Mouse (Mus musculus) left cerebral cortex, adult 18-20 months (tissue): ENCODE measurements around the gene Gm11213. TPM values are rescaled to one million over a fixed set of nuclear protein-coding genes. Genes with fewer than 3 reads are reported as not detected.
A peak's percentile ranks its signal among the peaks of the same experiment; 100 is the strongest.

Experiments
- DNase-seq, 2 experiments: peaks; one replicate each; pipeline ENCODE4 v3.0.0; 2021 to 2022; ENCODE audit warnings: low spot score in 2 of 2, mixed read lengths in 1 of 2
- long read RNA-seq, 2 experiments: library from polyadenylated mRNA; stranded (forward); transcript quantifications; one replicate each; pipeline ENCODE4 v2.0.0; 2021
- total RNA-seq, 2 experiments: library from RNA; stranded (reverse); gene quantifications; 2 replicates each; pipeline ENCODE4 v1.2.3; 2021

Gene Gm11213
- total RNA-seq: not detected
- long read RNA-seq, experiment 1: 0 reads
- long read RNA-seq, experiment 2: 0 reads

- no peak for DNase-seq
Observed at GRCm38 (mm10) chr4:63604945-63605344, at the start of gene Gm11213. Gm11213 (minus strand) TSS chr4:63605261.

- DNase-seq: no peak
Observed at GRCm38 (mm10) chr4:63654381-63654780, 49.3 kb upstream of the Gm11213 start.

- no peak for DNase-seq
Observed at GRCm38 (mm10) chr4:63643956-63644726, 39.1 kb upstream of the Gm11213 start.

- DNase-seq: no peak
Observed at GRCm38 (mm10) chr4:63639842-63640241, 34.8 kb upstream of the Gm11213 start.

DNA sequence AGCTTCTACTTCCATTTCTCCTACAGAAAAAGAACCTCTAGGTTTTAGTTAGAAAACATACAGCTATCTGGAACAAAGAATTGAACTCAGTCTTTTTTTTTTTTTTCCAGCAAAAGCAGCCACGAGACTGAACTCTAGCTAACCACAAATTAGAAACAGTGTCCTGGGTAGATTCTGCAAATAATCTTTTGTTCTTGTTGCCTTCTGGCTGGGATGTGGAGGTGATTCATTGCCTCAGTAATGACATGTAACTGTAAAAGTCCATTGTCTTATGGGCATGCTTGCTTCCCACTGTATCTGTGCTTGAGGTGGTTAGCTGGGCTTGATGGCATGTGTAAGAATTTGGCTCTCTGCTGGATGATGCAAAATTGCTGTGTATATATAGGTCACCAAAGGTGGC lies 33.5 kb upstream of the Gm11213 start:
- no peak for DNase-seq

- DNase-seq: no peak
Observed at GRCm38 (mm10) chr4:63633181-63633580, 28.1 kb upstream of the Gm11213 start.

DNA sequence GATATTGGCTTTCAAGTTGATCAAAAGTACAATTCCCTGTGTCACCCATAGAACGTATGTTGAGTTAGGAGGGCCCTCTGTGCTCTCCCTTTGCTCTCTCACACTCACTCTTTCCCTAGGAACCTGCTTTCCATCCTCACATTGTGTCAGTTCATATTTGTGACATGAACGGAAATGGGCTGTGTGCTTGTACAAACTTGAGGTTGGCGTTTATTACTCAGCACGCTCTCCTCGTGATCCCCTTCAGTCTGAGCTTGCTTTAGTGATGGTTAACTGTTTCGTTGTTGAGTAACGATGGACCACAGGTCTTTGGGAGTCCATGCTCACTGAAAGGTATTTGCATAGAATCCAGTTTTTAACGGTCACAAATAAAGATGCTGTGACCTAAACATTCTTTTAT lies 22.1 kb upstream of the Gm11213 start:
- no peak for DNase-seq

DNA sequence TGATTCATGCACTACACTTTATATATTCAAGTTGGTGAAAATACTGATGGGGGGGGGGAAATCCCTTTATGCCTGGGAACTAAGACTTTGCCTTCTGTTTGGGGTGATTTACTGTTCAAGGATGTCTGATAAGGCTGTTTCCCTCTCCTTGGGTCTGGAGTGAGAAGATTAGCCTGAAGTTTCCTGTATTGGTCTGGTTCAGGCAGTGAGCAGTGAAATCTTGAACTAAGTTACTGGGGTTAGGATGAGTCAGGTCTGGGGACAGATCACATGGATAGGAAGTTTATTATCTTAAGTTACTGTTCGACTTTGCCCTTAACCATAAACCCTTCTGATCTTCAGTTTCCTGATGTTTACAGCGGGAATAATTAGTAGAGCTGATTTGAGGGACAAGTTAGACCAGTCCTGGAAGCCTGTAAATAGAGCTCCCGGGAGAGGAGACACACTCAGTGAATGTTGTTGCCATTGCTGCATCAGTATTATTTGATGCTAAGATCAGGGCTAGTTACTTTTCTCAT lies 20.6 kb upstream of the Gm11213 start:
- DNase-seq: no peak

DNA sequence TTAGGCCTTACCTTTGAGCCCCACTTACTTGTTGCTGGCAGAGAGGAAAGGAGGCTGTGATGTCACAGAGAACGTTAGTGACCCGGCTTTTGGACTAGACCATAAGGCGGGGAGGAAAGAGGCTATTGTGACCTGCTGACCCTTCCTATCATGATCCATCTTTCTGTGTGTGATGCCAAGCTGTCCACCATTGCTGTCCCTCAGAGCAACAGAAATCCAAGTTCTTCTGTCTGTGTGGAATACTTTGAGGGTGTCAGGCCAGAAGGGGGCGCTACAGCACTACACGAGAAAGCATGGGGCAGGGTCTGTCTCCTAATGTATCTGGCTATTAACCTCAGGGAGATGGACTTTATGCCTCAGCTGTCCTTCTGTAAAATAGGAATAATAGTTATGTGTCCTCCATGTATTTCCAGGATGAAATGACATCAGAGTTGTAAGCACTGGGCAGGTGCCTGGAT lies 17.3 kb upstream of the Gm11213 start, which contains the start of gene Tex48:
TSS of gene Tex48 (minus strand) at position 51 of the 458 bp plus-strand sequence.
- DNase-seq: peak in 1 of 2 experiments; percentile 7

DNA sequence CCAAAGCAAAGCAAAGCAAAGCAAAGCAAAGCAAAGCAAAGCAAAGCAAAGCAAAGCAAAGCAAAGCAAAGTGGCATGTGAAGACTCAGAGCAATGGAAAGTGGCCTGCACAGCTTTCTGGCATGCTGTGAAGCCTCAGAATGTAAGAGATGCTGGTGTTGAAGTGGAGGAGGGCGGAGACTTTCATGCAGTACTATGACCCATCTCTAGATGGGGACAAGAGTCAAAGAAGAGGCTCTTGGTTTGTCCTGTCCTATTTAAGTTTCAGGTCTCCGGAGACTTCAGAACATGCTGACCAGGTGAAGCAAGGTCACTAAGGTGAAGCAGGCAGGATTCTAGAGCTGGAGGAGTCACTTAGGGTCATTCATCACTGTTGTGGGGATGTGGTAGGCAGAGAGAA lies 16.8 kb upstream of the Gm11213 start:
- no peak for DNase-seq

- DNase-seq: no peak
Observed at GRCm38 (mm10) chr4:63608391-63608790, 3.3 kb upstream of the Gm11213 start.

DNA sequence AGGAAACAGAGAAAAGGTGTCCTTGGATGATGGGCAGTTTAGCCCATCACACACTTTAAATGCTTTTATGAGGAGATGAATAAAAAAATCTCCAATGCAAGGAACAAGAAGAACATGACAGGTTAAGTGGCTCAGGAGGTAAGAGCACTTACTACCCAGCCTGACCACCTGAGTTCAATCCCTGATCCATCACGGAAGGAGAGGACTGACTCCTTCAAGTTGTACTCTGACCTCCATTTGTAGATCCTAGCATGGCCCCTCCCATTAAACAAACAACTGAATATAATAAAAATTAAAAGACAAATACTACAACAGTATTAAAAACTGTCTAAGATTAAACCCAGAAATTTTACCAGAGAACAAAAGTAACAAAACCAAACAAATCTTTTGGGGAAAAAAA lies 907 bp upstream of the Gm11213 start:
- no peak for DNase-seq

GRCm38 (mm10) chr4:63605545-63605944 lies 484 bp upstream of the Gm11213 start:
- no peak for DNase-seq

GRCm38 (mm10) chr4:63601263-63601662 lies 3.8 kb downstream of the Gm11213 start:
- no peak for DNase-seq

- no peak for DNase-seq
Observed at GRCm38 (mm10) chr4:63600786-63601185, 4.3 kb downstream of the Gm11213 start.

GRCm38 (mm10) chr4:63596010-63596409 lies 9.1 kb downstream of the Gm11213 start:
- no peak for DNase-seq

DNA sequence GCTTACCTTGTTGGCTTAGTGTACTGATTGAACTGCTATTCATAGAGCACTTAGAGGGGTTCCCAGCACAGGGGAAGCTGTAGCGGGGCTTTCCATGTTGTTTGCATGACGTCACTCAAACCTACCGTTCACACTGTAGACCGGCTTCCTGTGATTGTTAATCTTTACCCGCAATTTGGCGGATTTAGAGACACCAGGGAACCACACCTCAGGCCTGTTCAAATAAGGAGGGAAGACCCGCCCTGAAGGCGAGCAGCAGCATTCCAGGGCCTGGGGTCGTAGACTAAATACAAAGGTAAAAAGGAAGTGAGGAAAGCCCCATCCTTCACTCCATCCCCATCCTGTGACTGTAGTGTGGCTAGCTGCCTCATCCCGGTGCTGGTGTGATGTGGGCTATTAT lies 9.8 kb downstream of the Gm11213 start:
- no peak for DNase-seq

DNA sequence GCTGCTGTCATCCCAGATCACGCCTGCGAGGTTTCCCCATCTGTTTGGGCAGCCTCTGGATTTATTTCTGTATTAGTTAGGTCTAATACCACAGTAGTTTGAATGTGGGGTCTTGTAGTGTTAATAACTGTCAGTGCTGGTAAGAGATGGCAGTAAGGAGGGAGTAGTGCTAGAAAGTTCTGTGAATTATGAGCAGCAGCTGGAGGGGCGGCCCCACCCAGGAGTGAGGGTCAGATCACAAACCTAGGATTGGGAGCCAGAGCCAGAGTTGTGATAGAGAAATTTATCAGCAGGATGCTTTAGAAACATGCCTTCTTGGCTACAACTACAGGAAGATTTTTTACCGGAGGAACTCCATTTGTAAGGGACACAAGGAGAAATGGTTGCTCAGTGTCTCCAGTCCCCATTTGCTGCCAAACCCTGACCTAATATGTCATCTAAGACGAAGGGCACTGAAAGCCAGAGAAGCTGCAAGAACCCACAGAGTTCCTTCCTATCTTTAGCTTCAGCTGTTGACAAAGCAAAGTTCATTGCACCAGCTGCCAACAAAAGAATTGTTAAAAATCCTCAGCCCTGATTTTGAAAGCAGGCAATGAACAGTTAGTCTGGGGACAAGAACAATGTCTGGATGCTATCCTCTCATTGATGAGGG lies 10.5 kb downstream of the Gm11213 start:
- DNase-seq: no peak

GRCm38 (mm10) chr4:63590538-63590937 lies 14.5 kb downstream of the Gm11213 start:
- DNase-seq: no peak

- DNase-seq: no peak
Observed at GRCm38 (mm10) chr4:63589987-63590386, 15.1 kb downstream of the Gm11213 start.

DNA sequence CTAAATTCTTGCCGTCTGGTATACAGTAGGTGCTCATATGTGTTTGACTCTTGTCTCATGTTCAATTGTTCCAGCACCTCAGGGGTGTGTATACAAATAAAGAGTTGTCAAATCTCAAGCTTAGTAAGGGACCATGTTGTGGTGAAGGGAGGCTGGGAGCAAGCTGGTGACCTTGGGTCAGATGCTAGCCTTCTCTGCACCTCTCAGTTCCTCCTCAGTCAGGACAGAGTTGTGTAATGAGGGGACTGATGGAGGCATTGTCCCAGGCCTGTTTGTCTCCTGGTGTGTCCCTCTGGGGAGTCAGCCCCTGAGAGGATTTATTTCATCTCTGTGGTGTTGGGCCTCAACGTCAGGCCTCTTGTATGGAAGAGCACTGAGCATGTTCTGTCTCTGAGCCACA lies 18.8 kb downstream of the Gm11213 start:
- no peak for DNase-seq

- no peak for DNase-seq
Observed at GRCm38 (mm10) chr4:63585216-63585615, 19.8 kb downstream of the Gm11213 start.
